Mouse (Mus musculus): ENCODE data around the gene Iqch. TPM values are rescaled to one million over a fixed set of nuclear protein-coding genes. Genes with fewer than 3 reads are reported as not detected.
"Not testable (repeated sequence)": the region's sequence is repeated elsewhere in the genome, so short reads cannot be mapped to it uniquely, and the experiment has no call there.

Iqch gene
- polyA plus RNA-seq, 1 experiment from 2014 or later: 0.11 TPM

- Histone ChIP-seq H3K9ac (replicated peaks; ENCODE audit: low read length) (no peak overlapping the region), H3K4me2 (ENCODE audit: low read length) (no peak overlapping the region), H3K4me1 (ENCODE audit: control insufficient read depth, insufficient read depth, low read length) (peaks cover 6% of the 10 kb centered on the region; the same call in 1 of the 2 replicates), H3K27ac (replicated peaks; ENCODE audit: low read depth, low read length) (no peak overlapping the region), H3K27me3 (ENCODE audit: control insufficient read depth, insufficient read depth, low read length) (no peaks in the 10 kb centered on the region), H3K9me3 (ENCODE audit: control insufficient read depth, low read length) (no peaks in the 10 kb centered on the region), H3K36me3 (ENCODE audit: control insufficient read depth, insufficient read depth, low read length) (no peaks in the 10 kb centered on the region), H3K4me3 (replicated peaks; ENCODE audit: low read depth, low read length) (no peak overlapping the region)
- DNase-seq (no peak), ATAC-seq (ENCODE audit: low FRiP score, low TSS enrichment) (no peak)
- WGBS: 92% methylated on average over 2 of the region's 2 CpGs
Observed at GRCm38 (mm10) chr9:63563436-63563835, 38.9 kb downstream of the Iqch start.

- Histone ChIP-seq H3K4me2 (ENCODE audit: low read length) (no peak overlapping the region), H3K27ac (replicated peaks; ENCODE audit: low read depth, low read length) (no peak overlapping the region), H3K9me3 (ENCODE audit: control insufficient read depth, low read length) (no peaks in the 10 kb centered on the region), H3K9ac (replicated peaks; ENCODE audit: low read length) (no peak overlapping the region), H3K27me3 (ENCODE audit: control insufficient read depth, insufficient read depth, low read length) (no peaks in the 10 kb centered on the region), H3K4me3 (replicated peaks; ENCODE audit: low read depth, low read length) (no peak overlapping the region), H3K4me1 (ENCODE audit: control insufficient read depth, insufficient read depth, low read length) (0 out of 2 replicates have a peak, but pooled peaks cover 2% of the 10 kb centered on the region), H3K36me3 (ENCODE audit: control insufficient read depth, insufficient read depth, low read length) (no peaks in the 10 kb centered on the region)
- DNase-seq (no peak), ATAC-seq (ENCODE audit: low FRiP score, low TSS enrichment) (no peak)
- 61% methylated on average over 8 of the region's 8 CpGs for WGBS
Observed at GRCm38 (mm10) chr9:63561931-63562330, 40.4 kb downstream of the Iqch start.

- Histone ChIP-seq H3K36me3 (ENCODE audit: control insufficient read depth, insufficient read depth, low read length) (no peaks in the 10 kb centered on the region), H3K4me3 (replicated peaks; ENCODE audit: low read depth, low read length) (no peak overlapping the region), H3K4me2 (ENCODE audit: low read length) (no peak overlapping the region), H3K9ac (replicated peaks; ENCODE audit: low read length) (no peak overlapping the region), H3K4me1 (ENCODE audit: control insufficient read depth, insufficient read depth, low read length) (no peaks in the 10 kb centered on the region), H3K27ac (replicated peaks; ENCODE audit: low read depth, low read length) (no peak overlapping the region), H3K27me3 (ENCODE audit: control insufficient read depth, insufficient read depth, low read length) (no peaks in the 10 kb centered on the region), H3K9me3 (ENCODE audit: control insufficient read depth, low read length) (no peaks in the 10 kb centered on the region)
- 86% methylated on average over 8 of the region's 8 CpGs for WGBS
- DNase-seq: no peak
- no peak for ATAC-seq (ENCODE audit: low FRiP score, low TSS enrichment)
Observed at GRCm38 (mm10) chr9:63556933-63557332, 45.4 kb downstream of the Iqch start.

- no peak for DNase-seq
- Histone ChIP-seq H3K4me2 (ENCODE audit: low read length) (no peak overlapping the region), H3K4me1 (ENCODE audit: control insufficient read depth, insufficient read depth, low read length) (no peaks in the 10 kb centered on the region), H3K27ac (replicated peaks; ENCODE audit: low read depth, low read length) (no peak overlapping the region), H3K36me3 (ENCODE audit: control insufficient read depth, insufficient read depth, low read length) (no peaks in the 10 kb centered on the region), H3K9me3 (ENCODE audit: control insufficient read depth, low read length) (no peaks in the 10 kb centered on the region), H3K4me3 (replicated peaks; ENCODE audit: low read depth, low read length) (no peak overlapping the region), H3K9ac (replicated peaks; ENCODE audit: low read length) (no peak overlapping the region), H3K27me3 (ENCODE audit: control insufficient read depth, insufficient read depth, low read length) (no peaks in the 10 kb centered on the region)
- 95% methylated on average over 1 of the region's 1 CpGs for WGBS
- no peak for ATAC-seq (ENCODE audit: low FRiP score, low TSS enrichment)
Observed at GRCm38 (mm10) chr9:63556316-63556715, 46.0 kb downstream of the Iqch start.

- H3K9me3 ChIP-seq (ENCODE audit: control insufficient read depth, low read length): no peaks in the 10 kb centered on the region
- H3K36me3 ChIP-seq (ENCODE audit: control insufficient read depth, insufficient read depth, low read length): no peaks in the 10 kb centered on the region
- ATAC-seq (ENCODE audit: low FRiP score, low TSS enrichment) (no peak), DNase-seq (no peak)
- WGBS: 62% methylated on average over 3 of the region's 3 CpGs
- H3K4me3 ChIP-seq (replicated peaks; ENCODE audit: low read depth, low read length): no peak overlapping the region
- no peaks in the 10 kb centered on the region for H3K4me1 ChIP-seq (ENCODE audit: control insufficient read depth, insufficient read depth, low read length)
- H3K27ac ChIP-seq (replicated peaks; ENCODE audit: low read depth, low read length): no peak overlapping the region
- H3K27me3 ChIP-seq (ENCODE audit: control insufficient read depth, insufficient read depth, low read length): no peaks in the 10 kb centered on the region
- H3K4me2 ChIP-seq (ENCODE audit: low read length): no peak overlapping the region
- no peak overlapping the region for H3K9ac ChIP-seq (replicated peaks; ENCODE audit: low read length)
Observed at GRCm38 (mm10) chr9:63555460-63555990, 46.8 kb downstream of the Iqch start.

GRCm38 (mm10) chr9:63553628-63554027, 48.7 kb downstream of the Iqch start:
- no peaks in the 10 kb centered on the region for H3K4me1 ChIP-seq (ENCODE audit: control insufficient read depth, insufficient read depth, low read length)
- no peak overlapping the region for H3K27ac ChIP-seq (replicated peaks; ENCODE audit: low read depth, low read length)
- H3K9me3 ChIP-seq (ENCODE audit: control insufficient read depth, low read length): no peaks in the 10 kb centered on the region
- H3K9ac ChIP-seq (replicated peaks; ENCODE audit: low read length): no peak overlapping the region
- 76% methylated on average over 3 of the region's 3 CpGs for WGBS
- DNase-seq: no peak
- no peaks in the 10 kb centered on the region for H3K36me3 ChIP-seq (ENCODE audit: control insufficient read depth, insufficient read depth, low read length)
- no peaks in the 10 kb centered on the region for H3K27me3 ChIP-seq (ENCODE audit: control insufficient read depth, insufficient read depth, low read length)
- no peak overlapping the region for H3K4me2 ChIP-seq (ENCODE audit: low read length)
- no peak for ATAC-seq (ENCODE audit: low FRiP score, low TSS enrichment)
- H3K4me3 ChIP-seq (replicated peaks; ENCODE audit: low read depth, low read length): no peak overlapping the region

GRCm38 (mm10) chr9:63550701-63551100, 51.6 kb downstream of the Iqch start:
- 80% methylated on average over 6 of the region's 6 CpGs for WGBS
- H3K4me3 ChIP-seq (replicated peaks; ENCODE audit: low read depth, low read length): not testable (repeated sequence)

GRCm38 (mm10) chr9:63548966-63549365, 53.3 kb downstream of the Iqch start:
- DNase-seq (no peak), ATAC-seq (ENCODE audit: low FRiP score, low TSS enrichment) (no peak)
- no peaks in the 10 kb centered on the region for H3K27me3 ChIP-seq (ENCODE audit: control insufficient read depth, insufficient read depth, low read length)
- no peak overlapping the region for H3K4me3 ChIP-seq (replicated peaks; ENCODE audit: low read depth, low read length)
- no peak overlapping the region for H3K4me2 ChIP-seq (ENCODE audit: low read length)
- no peaks in the 10 kb centered on the region for H3K4me1 ChIP-seq (ENCODE audit: control insufficient read depth, insufficient read depth, low read length)
- H3K27ac ChIP-seq (replicated peaks; ENCODE audit: low read depth, low read length): no peak overlapping the region
- H3K36me3 ChIP-seq (ENCODE audit: control insufficient read depth, insufficient read depth, low read length): no peaks in the 10 kb centered on the region
- 89% methylated on average over 5 of the region's 5 CpGs for WGBS
- no peak overlapping the region for H3K9ac ChIP-seq (replicated peaks; ENCODE audit: low read length)
- H3K9me3 ChIP-seq (ENCODE audit: control insufficient read depth, low read length): no peaks in the 10 kb centered on the region

More at GRCm38 (mm10) chr9:63550701-63551100, 51.6 kb downstream of the Iqch start:
- H3K4me1 ChIP-seq (ENCODE audit: control insufficient read depth, insufficient read depth, low read length); H3K9me3 ChIP-seq (ENCODE audit: control insufficient read depth, low read length); H3K27me3 ChIP-seq (ENCODE audit: control insufficient read depth, insufficient read depth, low read length); H3K27ac ChIP-seq (replicated peaks; ENCODE audit: low read depth, low read length); ATAC-seq (ENCODE audit: low FRiP score, low TSS enrichment); H3K9ac ChIP-seq (replicated peaks; ENCODE audit: low read length); H3K36me3 ChIP-seq (ENCODE audit: control insufficient read depth, insufficient read depth, low read length); DNase-seq; H3K4me2 ChIP-seq (ENCODE audit: low read length): not testable (repeated sequence)

GRCm38 (mm10) chr9:63541926-63542325, 60.4 kb downstream of the Iqch start:
- DNase-seq: no peak
- H3K27me3 ChIP-seq (ENCODE audit: control insufficient read depth, insufficient read depth, low read length): no peaks in the 10 kb centered on the region
- no peaks in the 10 kb centered on the region for H3K9me3 ChIP-seq (ENCODE audit: control insufficient read depth, low read length)
- no peak overlapping the region for H3K27ac ChIP-seq (replicated peaks; ENCODE audit: low read depth, low read length)
- no peak overlapping the region for H3K4me3 ChIP-seq (replicated peaks; ENCODE audit: low read depth, low read length)
- no peaks in the 10 kb centered on the region for H3K4me1 ChIP-seq (ENCODE audit: control insufficient read depth, insufficient read depth, low read length)
- H3K9ac ChIP-seq (replicated peaks; ENCODE audit: low read length): no peak overlapping the region
- WGBS: 59% methylated on average over 7 of the region's 7 CpGs
- H3K36me3 ChIP-seq (ENCODE audit: control insufficient read depth, insufficient read depth, low read length): no peaks in the 10 kb centered on the region
- no peak overlapping the region for H3K4me2 ChIP-seq (ENCODE audit: low read length)
- ATAC-seq (ENCODE audit: low FRiP score, low TSS enrichment): no peak
